Mouse (Mus musculus) thymus, postnatal 25 days (tissue): ENCODE measurements around the gene B3gat2.

Experiments
- DNase-seq: peaks from one replicate; pipeline ENCODE4 v3.0.0; 2022

Gene B3gat2

DNA sequence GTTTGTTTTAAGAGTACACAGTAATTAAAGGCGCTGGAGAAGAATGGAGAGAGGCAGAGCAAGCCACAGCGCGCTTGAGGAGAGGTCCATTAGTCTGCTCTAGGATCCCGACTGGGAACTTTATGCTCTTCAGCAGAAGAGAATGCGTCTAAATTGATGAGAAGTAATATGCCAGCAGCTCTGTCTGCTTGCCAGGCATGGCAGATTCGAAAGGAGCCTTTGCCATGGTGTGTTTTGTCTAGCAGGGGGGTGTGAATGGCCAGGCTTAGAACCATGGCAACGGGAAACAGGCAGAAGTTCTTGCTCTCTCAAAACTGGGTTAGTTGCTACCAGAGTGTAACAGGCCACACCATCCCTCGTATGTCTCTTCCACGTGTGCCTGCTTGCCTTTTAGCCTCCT is 73.3 kb downstream of the B3gat2 start:
- no peak for DNase-seq

DNA sequence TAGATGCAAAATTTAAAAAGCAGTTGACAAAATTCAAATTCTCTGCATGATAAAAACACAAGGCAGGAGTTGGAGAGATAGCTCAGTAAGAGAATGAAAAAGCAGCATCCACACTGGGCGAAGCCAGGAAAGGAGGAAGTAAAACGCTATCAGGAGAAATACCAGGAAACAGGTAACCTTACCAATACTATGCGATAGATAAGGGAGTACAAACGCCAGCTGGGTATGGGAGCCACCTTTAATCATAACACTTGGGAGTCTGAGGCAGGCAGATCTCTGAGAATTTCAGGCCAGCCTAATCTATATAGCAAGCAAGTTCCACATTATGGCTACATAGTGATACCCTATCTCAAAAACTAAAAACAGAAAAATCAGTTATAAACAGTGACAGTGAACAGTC is 75.1 kb downstream of the B3gat2 start:
- DNase-seq: no peak

DNA sequence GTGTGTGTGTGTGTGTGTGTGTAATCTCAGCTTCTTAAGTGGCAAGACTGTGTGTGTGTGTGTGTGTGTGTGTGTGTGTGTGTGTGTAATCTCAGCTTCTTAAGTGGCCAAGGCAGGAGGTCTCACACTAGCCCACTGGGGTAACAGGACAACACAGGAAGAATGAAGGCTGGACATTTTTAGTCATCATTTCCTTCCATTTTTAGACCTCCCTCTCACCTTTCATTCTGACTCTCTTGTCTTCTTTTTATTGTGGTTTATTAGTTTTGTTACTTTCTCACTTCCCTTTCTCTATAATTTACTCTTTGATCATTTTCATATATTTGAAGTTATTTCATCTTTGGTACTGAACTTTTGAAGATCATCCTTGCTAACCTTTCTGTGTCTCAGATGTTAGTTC is 79.4 kb downstream of the B3gat2 start:
- DNase-seq: no peak

DNA sequence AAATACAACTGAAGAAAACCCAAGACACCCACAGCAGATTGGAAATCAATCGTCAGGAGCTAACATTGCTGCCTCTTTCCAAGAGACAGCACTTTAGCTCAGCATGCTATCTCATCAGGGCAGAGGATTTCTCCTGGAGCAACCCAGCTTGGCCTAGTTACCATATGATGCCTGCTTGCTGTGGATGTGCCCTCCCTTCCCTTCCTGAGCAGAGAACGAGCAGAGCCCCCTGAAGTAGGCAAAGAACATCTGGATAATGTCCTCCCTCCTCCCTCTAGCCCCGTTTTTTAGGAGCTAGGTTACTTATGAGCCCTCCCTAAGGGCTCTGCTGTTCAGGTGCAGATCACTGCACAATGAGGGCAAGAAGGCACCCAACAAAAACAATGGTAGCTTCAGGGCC is 81.1 kb downstream of the B3gat2 start:
- no peak for DNase-seq

DNA sequence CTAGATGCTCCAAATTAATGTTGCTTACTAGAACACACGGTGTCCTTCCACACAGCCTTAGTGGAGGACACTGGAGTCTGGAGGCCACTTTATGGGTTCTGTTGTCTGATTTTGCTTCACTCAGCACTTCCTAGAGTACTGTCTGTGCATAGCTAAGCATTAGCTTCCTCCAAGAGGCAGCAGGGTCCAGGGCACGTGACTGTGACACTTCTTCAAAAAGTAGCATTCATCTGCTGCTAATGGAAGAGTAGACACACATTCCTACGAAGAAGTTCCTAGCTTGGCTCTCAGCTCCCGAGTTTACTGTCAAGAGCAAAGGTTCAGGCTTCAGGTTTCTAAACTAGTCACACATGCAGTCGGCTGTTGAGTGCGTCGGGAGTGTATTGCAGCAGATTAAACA is 82.2 kb downstream of the B3gat2 start:
- no peak for DNase-seq

DNA sequence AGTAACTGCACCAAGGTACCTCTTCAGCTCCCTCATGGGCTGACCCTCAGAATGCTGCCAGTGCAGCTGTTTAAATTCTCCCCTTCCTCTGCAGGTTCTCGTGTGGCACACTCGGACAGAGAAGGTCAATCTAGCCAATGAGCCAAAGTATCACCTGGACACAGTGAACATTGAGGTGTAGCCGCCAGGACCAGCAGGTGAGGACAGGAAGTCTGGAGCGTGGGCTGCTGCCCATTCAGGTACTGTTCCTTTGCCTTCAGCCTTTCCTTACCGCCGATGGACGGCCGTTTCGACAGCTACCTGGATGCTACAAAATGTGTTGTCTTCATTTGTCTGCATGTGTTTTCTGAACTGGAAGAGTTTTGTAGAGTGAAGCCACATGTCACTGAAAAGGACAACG is 83.5 kb downstream of the B3gat2 start:
- no peak for DNase-seq

DNA sequence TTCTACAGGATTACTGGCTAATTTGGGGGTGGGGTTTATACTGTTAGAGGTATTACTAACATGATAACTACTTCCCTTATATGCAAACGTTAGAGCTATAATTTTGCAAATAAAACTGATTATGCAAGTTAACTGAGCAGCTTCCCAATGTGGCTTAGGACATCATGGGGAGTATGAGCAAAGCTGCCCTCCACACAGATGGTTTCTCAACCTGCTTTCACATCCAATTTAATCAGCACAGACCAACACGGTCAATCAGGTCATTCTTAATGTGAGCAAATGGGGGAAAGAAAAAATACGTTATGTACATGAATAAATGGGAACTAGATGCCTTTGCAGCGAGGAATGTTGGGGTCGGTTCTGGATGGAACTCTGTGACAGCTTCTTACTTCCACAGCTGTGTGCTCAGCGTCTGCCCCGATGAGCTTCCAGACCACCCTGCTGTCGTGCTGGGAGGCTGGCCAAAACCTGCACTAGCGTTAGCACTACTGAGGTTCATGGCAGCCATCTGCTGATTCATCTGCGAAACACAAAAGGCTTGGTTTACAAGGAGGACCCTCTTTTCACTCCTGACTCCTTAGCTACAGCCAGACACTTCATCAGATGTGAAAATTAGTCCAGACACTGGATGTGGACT is 84.6 kb downstream of the B3gat2 start:
- no peak for DNase-seq

DNA sequence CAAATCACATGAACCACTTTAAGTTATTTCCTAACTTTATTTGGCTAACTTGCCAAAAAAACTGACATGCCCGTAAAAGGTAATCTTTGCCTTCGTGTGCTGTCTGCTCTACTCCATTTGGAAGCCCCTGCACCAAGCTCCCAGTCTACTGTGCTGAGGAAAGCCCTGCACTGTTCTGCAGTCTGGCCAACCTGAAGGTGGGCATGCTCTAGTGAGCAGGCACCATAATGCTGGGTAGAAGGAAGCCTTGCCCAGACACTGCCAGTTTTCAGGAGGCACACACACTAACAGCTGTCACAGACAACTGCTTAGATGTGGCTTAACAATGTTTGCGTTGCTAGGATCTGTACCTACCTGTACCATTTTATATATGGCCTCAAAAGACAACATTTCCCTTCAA is 94.1 kb downstream of the B3gat2 start:
- no peak for DNase-seq

DNA sequence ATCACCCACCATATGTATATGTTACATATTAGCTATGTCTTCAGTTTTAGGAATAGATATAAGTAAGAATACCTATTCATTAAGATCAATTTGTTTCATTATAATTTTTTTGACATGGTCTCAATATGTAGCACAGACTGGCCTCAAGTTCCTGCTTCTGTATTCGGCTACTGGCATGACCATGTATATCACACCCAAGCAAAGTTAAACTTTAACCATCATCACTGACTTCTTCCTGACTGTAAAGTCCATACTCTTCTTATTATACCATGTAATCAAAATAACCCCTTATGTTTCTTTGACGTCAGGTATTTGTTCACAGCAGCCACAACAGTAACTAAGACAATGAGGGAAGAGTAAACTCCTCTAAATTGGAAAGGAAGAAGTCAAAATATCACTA is 99.4 kb downstream of the B3gat2 start:
- no peak for DNase-seq

DNA sequence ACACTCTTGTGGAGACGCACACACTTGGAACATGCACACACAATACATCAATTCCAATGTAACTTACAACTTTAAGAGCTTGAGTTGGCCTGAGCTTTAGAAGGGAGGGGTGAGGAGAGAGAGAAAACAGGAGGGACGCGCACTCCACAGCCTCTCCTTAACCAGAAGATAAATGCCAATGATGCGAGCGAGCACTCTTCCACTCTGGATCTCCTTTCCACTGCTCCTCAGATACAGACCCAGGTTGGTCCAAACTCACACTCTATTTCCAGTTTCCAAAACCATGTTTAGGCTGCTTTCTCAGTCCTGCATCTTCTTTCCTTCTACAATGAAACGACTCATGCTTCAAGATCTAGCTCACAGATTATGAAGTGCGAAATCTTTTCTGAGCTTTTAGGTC is 104.0 kb downstream of the B3gat2 start:
- DNase-seq: no peak

DNA sequence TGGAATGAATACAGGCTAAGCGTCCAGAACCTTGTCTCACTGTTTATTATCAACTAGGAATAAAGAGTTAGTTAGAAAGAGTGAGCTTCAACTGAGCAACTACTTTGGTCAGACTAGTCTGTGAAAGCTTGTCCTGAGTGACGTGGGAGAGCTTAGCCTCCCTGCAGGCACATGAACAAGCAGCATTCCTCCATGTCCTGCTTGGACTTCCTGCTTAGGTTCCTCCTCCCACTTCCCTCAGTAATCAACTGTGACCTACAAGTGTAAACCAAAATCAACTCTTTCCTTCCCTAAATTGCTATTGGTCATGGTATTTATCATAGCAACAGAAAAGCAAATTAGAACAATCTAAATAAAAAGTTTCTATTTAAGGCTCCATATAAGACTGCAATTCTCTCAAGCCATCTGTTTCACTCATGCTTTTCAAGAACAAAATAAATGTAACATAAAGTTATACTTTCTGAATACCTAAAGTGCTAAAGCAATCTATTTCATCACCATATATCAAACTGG is 105.9 kb downstream of the B3gat2 start:
- DNase-seq: no peak

DNA sequence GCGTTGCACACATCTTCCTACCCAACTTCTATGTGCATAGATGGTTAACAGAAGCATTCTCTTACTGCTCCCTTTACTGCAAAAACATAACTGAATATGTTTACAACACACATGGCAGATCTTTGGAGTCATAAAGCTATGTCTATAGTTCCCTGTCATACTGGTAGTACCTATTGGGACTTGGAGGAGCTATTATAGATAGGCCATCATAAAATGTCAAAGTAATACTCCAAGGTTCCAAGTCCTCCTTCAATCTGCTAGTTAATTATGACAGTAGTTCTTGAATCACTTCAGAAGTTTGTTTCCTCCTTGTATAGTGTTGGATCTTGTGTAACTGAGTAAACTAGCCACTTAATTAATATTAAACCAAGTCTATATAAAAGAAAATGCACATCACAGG is 110.6 kb downstream of the B3gat2 start:
- DNase-seq: no peak

DNA sequence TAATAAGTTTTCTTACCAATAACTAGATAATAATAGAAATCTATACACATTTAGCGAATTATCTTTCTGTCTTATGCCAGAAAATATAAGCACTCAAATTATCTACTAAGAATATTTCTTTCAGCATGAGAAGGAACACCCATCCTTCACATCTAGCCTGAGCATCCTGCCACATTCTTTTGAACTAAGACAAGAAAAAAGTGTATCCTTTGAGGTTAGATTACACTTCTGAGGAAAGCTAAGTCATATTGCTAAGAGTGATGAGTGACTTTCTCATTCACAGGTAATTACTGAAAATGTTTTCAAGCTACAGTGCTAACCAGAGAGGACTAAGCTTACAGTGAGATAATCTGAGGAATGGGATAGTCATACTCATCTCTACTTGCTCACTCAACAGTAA is 121.1 kb downstream of the B3gat2 start:
- DNase-seq: no peak

DNA sequence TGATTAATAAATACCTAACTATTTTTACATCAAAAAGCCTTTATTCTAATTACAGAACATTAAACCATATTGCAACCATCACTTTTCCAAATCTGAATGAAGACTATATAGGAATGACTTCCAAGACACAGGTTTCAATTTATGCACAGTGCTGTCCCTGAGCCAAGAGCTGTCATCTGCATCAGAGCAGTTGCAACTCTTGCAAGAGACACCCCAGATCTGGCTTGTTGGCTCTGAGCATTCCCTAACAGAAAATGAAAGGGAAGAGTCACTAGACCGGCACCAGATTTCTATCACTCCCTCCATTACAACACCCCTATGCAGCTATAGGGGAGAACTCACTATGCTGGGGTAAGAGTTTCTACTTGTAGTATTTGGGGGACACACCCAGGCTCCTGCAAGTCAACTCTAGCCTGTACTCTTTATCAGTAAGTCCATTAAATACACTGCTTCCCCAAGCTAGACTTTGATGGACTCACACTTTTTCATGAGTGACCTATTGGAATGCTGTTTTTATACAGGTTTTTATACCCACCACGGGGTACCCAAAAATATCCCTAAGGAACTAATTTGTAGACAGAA is 122.6 kb downstream of the B3gat2 start:
- no peak for DNase-seq

DNA sequence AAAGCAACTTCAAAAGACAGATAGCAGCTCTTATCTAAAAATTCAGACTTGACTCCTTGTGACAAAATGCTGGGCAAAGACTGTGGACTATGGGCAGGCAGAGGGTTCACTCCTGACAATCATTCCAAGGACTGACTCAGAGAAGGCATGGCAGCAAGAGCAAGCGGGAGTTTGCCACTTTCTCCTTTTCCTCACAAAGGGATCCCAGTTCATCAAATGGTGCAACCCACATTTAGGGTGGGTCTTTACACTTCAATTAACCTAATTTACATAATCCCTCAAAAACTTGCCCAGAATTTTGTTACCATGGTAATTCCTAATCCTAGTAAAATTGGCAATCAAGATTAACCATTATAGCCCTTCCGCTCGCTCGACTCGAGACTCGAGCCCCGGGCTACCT is 123.4 kb downstream of the B3gat2 start:
- DNase-seq: no peak

DNA sequence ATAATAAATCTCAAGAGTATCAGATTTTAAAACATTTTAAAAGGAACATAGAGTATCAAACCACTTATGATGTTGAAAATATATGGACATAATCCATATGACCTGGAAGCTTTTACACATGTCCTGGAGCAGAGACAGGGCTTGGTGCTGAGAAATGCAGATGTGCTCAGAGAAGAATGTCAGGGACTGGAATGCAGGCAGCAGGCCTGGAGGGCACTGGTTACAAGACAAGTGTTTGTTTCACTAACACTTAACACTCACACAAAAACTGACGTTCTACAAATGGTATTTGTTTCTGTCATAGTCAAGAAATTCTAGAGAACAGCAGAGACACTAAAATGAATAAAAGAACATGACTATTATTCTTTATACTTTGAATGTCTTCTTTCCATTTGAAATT is 130.5 kb downstream of the B3gat2 start:
- DNase-seq: no peak
